Mouse (Mus musculus): ENCODE measurements around the gene Tmem171. TPM values are rescaled to one million over a fixed set of nuclear protein-coding genes. Genes with fewer than 3 reads are reported as not detected.

Gene Tmem171
- polyA plus RNA-seq, 1 experiment from 2014 or later: 0.26 TPM

DNA sequence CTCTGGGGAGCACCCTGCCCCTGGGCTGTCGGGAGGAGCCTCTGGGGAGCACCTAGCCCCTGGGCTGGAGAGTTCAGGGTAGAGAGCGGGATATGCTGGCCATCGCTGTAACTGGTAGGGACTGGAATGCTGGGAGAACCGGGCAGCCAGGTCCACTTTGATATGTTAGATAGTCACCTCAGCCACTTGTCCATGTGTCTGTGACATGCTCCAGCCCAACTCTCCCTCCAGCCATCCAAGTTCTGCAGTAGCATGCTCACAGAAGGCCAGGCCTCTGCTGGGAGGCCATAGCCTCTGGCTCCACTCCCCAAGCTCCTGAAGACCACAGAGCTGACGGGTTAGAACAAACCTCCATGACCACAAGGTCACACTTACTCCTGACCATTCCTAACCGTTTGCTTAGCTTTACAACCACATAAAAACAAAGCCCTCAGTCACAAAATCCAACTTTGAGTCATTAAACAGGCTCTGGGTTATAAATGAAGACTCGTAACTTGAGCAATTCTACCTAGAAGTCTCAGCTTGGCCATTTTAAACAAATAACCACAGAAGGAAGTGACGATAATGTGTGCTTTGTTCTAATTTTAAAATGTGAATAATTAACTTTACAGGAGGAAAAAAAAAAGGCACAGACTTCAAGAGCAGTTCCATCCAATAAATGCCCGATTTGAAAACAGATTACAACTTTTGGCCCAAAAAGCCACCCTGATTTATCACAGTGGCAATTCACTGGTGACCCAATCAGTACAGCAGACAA is 10.3 kb downstream of the Tmem171 start:
- WGBS: 79% methylated on average over 9 of the region's 9 CpGs
- no peak for ATAC-seq

DNA sequence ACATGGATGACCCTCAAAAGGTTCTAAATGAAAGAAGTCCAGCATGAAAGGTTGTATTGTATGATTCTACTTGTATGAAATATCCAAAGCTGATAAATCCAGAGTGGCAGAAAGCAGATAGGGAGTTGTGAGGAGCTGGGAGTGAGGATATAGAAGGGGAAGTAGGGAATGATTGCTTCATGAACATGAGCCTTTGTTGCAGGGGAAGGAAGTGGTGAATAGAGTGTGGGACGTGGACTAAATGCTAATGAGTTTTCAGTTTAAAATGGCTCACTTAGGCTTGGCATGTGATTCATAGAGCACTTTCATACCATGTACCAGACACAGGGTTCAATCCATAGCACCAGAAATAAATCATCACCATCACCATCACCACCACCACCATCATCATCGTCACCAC is 11.2 kb downstream of the Tmem171 start:
- H3K27ac ChIP-seq (ENCODE audit: low read depth, low read length): no peak overlapping the region
- no peaks in the 10 kb centered on the region for H3K36me3 ChIP-seq (ENCODE audit: control insufficient read depth, insufficient read depth, low read length)
- no peak overlapping the region for H3K4me3 ChIP-seq (ENCODE audit: low read length)
- no peaks in the 10 kb centered on the region for H3K27me3 ChIP-seq (replicated peaks; ENCODE audit: control insufficient read depth, insufficient read depth, low read length)
- no peak for ATAC-seq
- H3K9me3 ChIP-seq (ENCODE audit: control insufficient read depth, low read length): no peaks in the 10 kb centered on the region
- H3K9ac ChIP-seq (ENCODE audit: low read depth, low read length): no peak overlapping the region
- H3K4me2 ChIP-seq (ENCODE audit: low read length): no peak overlapping the region
- H3K4me1 ChIP-seq (ENCODE audit: control insufficient read depth, insufficient read depth, low read depth, low read length): peaks cover 2% of the 10 kb centered on the region; the same call in 1 of the 2 replicates
- 87% methylated on average over 2 of the region's 2 CpGs for WGBS

More for the DNA sequence above, 10.3 kb downstream of the Tmem171 start:
- H3K27ac ChIP-seq (ENCODE audit: low read depth, low read length): no peak overlapping the region
- no peaks in the 10 kb centered on the region for H3K36me3 ChIP-seq (ENCODE audit: control insufficient read depth, insufficient read depth, low read length)
- H3K4me3 ChIP-seq (ENCODE audit: low read length): no peak overlapping the region
- no peaks in the 10 kb centered on the region for H3K9me3 ChIP-seq (ENCODE audit: control insufficient read depth, low read length)
- H3K4me1 ChIP-seq (ENCODE audit: control insufficient read depth, insufficient read depth, low read depth, low read length): peaks cover 2% of the 10 kb centered on the region; the same call in 1 of the 2 replicates
- no peak overlapping the region for H3K4me2 ChIP-seq (ENCODE audit: low read length)
- H3K9ac ChIP-seq (ENCODE audit: low read depth, low read length): no peak overlapping the region
- no peaks in the 10 kb centered on the region for H3K27me3 ChIP-seq (replicated peaks; ENCODE audit: control insufficient read depth, insufficient read depth, low read length)

DNA sequence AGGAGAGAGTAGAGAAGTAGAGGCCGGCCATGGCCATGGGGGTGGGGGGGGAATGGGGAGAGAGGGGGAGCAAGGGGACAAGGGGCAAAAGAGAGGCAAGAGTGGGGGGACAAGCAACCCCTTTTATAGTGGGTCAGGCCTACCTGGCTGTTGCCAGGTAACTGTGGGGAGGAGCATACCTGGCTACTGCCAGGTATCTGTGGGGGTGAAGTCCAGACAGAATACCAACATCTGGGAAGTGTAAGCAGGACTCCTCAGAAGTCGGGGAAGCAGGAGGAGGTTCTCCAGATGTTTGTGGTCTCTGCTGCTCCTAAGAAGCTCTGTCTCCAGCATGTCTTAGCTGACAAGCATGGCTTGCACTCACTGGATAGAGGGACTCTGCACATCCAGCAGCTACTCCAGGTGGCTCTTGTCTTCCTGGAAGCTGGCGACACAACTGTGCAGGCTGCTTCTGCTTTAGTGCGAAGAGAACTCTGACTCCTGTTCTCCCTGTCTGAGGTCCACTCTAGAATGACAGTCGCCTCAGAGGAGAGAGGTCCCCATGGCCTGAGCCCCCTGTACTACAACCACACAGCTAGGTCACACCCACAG is 14.1 kb downstream of the Tmem171 start:
- Histone ChIP-seq H3K4me3 (ENCODE audit: low read length) (no peak overlapping the region), H3K36me3 (ENCODE audit: control insufficient read depth, insufficient read depth, low read length) (no peaks in the 10 kb centered on the region), H3K4me2 (ENCODE audit: low read length) (no peak overlapping the region), H3K27me3 (replicated peaks; ENCODE audit: control insufficient read depth, insufficient read depth, low read length) (no peaks in the 10 kb centered on the region), H3K27ac (ENCODE audit: low read depth, low read length) (no peak overlapping the region), H3K9ac (ENCODE audit: low read depth, low read length) (no peak overlapping the region), H3K9me3 (ENCODE audit: control insufficient read depth, low read length) (no peaks in the 10 kb centered on the region), H3K4me1 (ENCODE audit: control insufficient read depth, insufficient read depth, low read depth, low read length) (no peaks in the 10 kb centered on the region)
- no peak for ATAC-seq
- WGBS: 88% methylated on average over 5 of the region's 5 CpGs

GRCm38 (mm10) chr13:98679631-98680041 is 15.0 kb downstream of the Tmem171 start:
- no peak overlapping the region for H3K9ac ChIP-seq (ENCODE audit: low read depth, low read length)
- no peak overlapping the region for H3K27ac ChIP-seq (ENCODE audit: low read depth, low read length)
- 53% methylated on average over 4 of the region's 4 CpGs for WGBS

DNA sequence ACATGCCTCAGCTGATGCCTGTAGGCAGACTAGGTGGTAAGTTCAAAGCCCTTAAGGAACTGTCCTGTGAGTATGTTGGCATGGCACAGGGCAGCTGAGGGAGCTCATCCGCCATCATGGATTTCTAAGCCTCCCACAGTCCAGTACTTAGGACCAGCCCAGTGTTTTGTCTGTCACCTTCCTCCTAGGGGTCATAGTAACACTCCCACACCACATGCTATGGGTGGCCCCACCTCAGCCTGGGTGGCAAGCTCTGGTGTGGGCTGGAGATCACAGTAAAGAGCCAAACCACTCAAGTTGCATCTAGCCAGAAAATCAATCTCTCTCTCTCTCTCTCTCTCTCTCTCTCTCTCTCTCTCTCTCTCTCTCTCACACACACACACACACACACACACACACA is 15.4 kb downstream of the Tmem171 start:
- Histone ChIP-seq H3K4me1 (ENCODE audit: control insufficient read depth, insufficient read depth, low read depth, low read length) (no peaks in the 10 kb centered on the region), H3K27me3 (replicated peaks; ENCODE audit: control insufficient read depth, insufficient read depth, low read length) (no peaks in the 10 kb centered on the region), H3K4me3 (ENCODE audit: low read length) (no peak overlapping the region), H3K4me2 (ENCODE audit: low read length) (no peak overlapping the region), H3K36me3 (ENCODE audit: control insufficient read depth, insufficient read depth, low read length) (no peaks in the 10 kb centered on the region), H3K9ac (ENCODE audit: low read depth, low read length) (no peak overlapping the region), H3K9me3 (ENCODE audit: control insufficient read depth, low read length) (no peaks in the 10 kb centered on the region; the same call in 1 of the 2 replicates), H3K27ac (ENCODE audit: low read depth, low read length) (no peak overlapping the region)
- no peak for ATAC-seq
- WGBS: 92% methylated on average over 1 of the region's 1 CpGs

More at GRCm38 (mm10) chr13:98679631-98680041, 15.0 kb downstream of the Tmem171 start:
- no peak overlapping the region for H3K4me2 ChIP-seq (ENCODE audit: low read length)
- no peak for ATAC-seq
- H3K27me3 ChIP-seq (replicated peaks; ENCODE audit: control insufficient read depth, insufficient read depth, low read length): no peaks in the 10 kb centered on the region
- H3K4me3 ChIP-seq (ENCODE audit: low read length): no peak overlapping the region
- no peaks in the 10 kb centered on the region for H3K36me3 ChIP-seq (ENCODE audit: control insufficient read depth, insufficient read depth, low read length)
- H3K9me3 ChIP-seq (ENCODE audit: control insufficient read depth, low read length): no peaks in the 10 kb centered on the region; the same call in 1 of the 2 replicates
- no peaks in the 10 kb centered on the region for H3K4me1 ChIP-seq (ENCODE audit: control insufficient read depth, insufficient read depth, low read depth, low read length)

GRCm38 (mm10) chr13:98673922-98674321 is 20.7 kb downstream of the Tmem171 start:
- Histone ChIP-seq H3K4me1 (ENCODE audit: control insufficient read depth, insufficient read depth, low read depth, low read length) (no peaks in the 10 kb centered on the region), H3K9me3 (ENCODE audit: control insufficient read depth, low read length) (no peaks in the 10 kb centered on the region; the same call in 1 of the 2 replicates), H3K27me3 (replicated peaks; ENCODE audit: control insufficient read depth, insufficient read depth, low read length) (no peaks in the 10 kb centered on the region), H3K36me3 (ENCODE audit: control insufficient read depth, insufficient read depth, low read length) (no peaks in the 10 kb centered on the region), H3K4me3 (ENCODE audit: low read length) (no peak overlapping the region), H3K4me2 (ENCODE audit: low read length) (no peak overlapping the region), H3K9ac (ENCODE audit: low read depth, low read length) (no peak overlapping the region), H3K27ac (ENCODE audit: low read depth, low read length) (no peak overlapping the region)
- 78% methylated on average over 4 of the region's 4 CpGs for WGBS
- ATAC-seq: no peak

GRCm38 (mm10) chr13:98669296-98669695 is 25.3 kb downstream of the Tmem171 start:
- Histone ChIP-seq H3K4me3 (ENCODE audit: low read length) (no peak overlapping the region), H3K36me3 (ENCODE audit: control insufficient read depth, insufficient read depth, low read length) (no peaks in the 10 kb centered on the region), H3K4me2 (ENCODE audit: low read length) (no peak overlapping the region), H3K9ac (ENCODE audit: low read depth, low read length) (no peak overlapping the region), H3K27me3 (replicated peaks; ENCODE audit: control insufficient read depth, insufficient read depth, low read length) (no peaks in the 10 kb centered on the region; the same call in 1 of the 2 replicates), H3K4me1 (ENCODE audit: control insufficient read depth, insufficient read depth, low read depth, low read length) (no peaks in the 10 kb centered on the region), H3K27ac (ENCODE audit: low read depth, low read length) (no peak overlapping the region), H3K9me3 (ENCODE audit: control insufficient read depth, low read length) (no peaks in the 10 kb centered on the region)
- 70% methylated on average over 3 of the region's 3 CpGs for WGBS
- no peak for ATAC-seq

DNA sequence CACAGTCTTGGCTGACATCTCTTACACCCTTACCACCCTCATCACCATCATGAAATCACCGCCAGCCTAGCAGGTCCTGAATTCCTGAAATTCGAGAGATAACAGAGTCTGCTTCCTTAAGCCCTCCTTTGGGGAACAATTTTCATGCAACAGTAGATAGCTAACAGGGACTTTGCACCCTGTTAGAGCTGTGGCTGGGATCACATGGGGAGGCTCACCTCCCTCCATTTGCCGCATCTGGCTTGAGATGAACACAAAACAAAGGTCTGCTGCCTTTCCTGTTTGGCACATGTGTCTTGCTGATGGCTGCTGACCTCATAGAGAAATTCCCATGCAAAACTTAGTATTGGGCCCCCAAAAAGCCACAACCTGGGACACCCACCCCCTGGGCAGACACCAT is 27.3 kb downstream of the Tmem171 start:
- H3K27ac ChIP-seq (ENCODE audit: low read depth, low read length): no peak overlapping the region
- no peaks in the 10 kb centered on the region for H3K4me1 ChIP-seq (ENCODE audit: control insufficient read depth, insufficient read depth, low read depth, low read length)
- no peak overlapping the region for H3K4me3 ChIP-seq (ENCODE audit: low read length)
- no peak for ATAC-seq
- no peak overlapping the region for H3K4me2 ChIP-seq (ENCODE audit: low read length)
- H3K27me3 ChIP-seq (replicated peaks; ENCODE audit: control insufficient read depth, insufficient read depth, low read length): no peaks in the 10 kb centered on the region; the same call in 1 of the 2 replicates
- 87% methylated on average over 3 of the region's 3 CpGs for WGBS
- H3K36me3 ChIP-seq (ENCODE audit: control insufficient read depth, insufficient read depth, low read length): no peaks in the 10 kb centered on the region
- no peak overlapping the region for H3K9ac ChIP-seq (ENCODE audit: low read depth, low read length)
- H3K9me3 ChIP-seq (ENCODE audit: control insufficient read depth, low read length): no peaks in the 10 kb centered on the region; the same call in 1 of the 2 replicates

DNA sequence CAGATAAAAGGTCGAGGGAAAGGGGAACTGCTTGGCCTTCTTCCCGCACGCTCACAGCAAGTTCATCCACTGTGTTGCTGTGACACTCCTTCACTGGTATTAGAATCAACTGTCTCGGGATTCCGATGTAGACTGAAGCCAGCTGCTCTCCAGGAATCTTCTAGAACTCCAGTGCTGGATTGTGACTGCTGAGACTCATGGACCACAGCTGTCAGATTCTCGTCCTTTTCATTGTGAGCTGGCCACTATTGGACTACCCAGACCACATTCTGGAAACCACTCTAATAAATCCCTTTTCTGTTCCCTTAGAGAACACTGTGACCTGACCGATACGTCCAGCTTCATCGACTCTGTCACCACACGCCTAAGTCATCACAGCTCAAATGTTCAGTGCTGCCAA is 29.4 kb downstream of the Tmem171 start:
- Histone ChIP-seq H3K9ac (ENCODE audit: low read depth, low read length) (no peak overlapping the region), H3K4me2 (ENCODE audit: low read length) (no peak overlapping the region), H3K9me3 (ENCODE audit: control insufficient read depth, low read length) (no peaks in the 10 kb centered on the region; the same call in 1 of the 2 replicates), H3K27me3 (replicated peaks; ENCODE audit: control insufficient read depth, insufficient read depth, low read length) (no peaks in the 10 kb centered on the region; the same call in 1 of the 2 replicates), H3K27ac (ENCODE audit: low read depth, low read length) (no peak overlapping the region), H3K4me1 (ENCODE audit: control insufficient read depth, insufficient read depth, low read depth, low read length) (no peaks in the 10 kb centered on the region), H3K36me3 (ENCODE audit: control insufficient read depth, insufficient read depth, low read length) (no peaks in the 10 kb centered on the region), H3K4me3 (ENCODE audit: low read length) (no peak overlapping the region)
- whole genome bisulfite sequencing: 88% methylated on average over 10 of the region's 10 CpGs
- no peak for ATAC-seq

Measured in hindbrain, embryonic 16.5 days (tissue).